Mouse (Mus musculus) hindbrain, postnatal 0 days (tissue): ENCODE results near the gene Brd4. TPM values are rescaled to one million over a fixed set of nuclear protein-coding genes. Genes with fewer than 3 reads are reported as not detected.
A peak's percentile ranks its signal among the peaks of the same experiment; 100 is the strongest.
"Not testable (repeated sequence)": the region's sequence is repeated elsewhere in the genome, so short reads cannot be mapped to it uniquely, and the experiment has no call there.

ENCODE experiments used
- ATAC-seq: fragments of 200-750 bp; cut with Nextera tagmentation; 2 replicates; pipeline ENCODE4 v1.8.0; 2017; ENCODE audit warnings: mild to moderate bottlenecking, moderate TSS enrichment, moderate library complexity
- DNase-seq: peaks from one replicate; pipeline ENCODE4 v3.0.0-alpha.2; 2015; ENCODE audit warnings: low spot score
- H3K27ac ChIP-seq: fragments of 300-500 bp; sonication (generic); 2 replicates; pipeline ENCODE4 v1.5.1; 2014; ENCODE audit warnings: mild to moderate bottlenecking
- H3K27me3 ChIP-seq: fragments of 300-500 bp; sonication (generic); 2 replicates; pipeline ENCODE4 v1.6.1; 2014; ENCODE audit warnings: low read length, mixed read lengths; ENCODE audit not compliant: insufficient read depth
- H3K36me3 ChIP-seq: fragments of 300-500 bp; sonication (generic); 2 replicates; pipeline ENCODE4 v1.6.1; 2014; ENCODE audit warnings: low read length, mixed read lengths; ENCODE audit not compliant: insufficient read depth
- H3K4me1 ChIP-seq: fragments of 300-500 bp; sonication (generic); 2 replicates; pipeline ENCODE4 v1.6.1; 2014; ENCODE audit warnings: antibody characterized with exemption, low read length, mixed read lengths; ENCODE audit not compliant: insufficient read depth
- H3K4me2 ChIP-seq: fragments of 300-500 bp; sonication (generic); 2 replicates; pipeline ENCODE4 v1.6.1; 2014; ENCODE audit warnings: low read depth, mild to moderate bottlenecking, low read length, moderate library complexity, mixed read lengths
- H3K4me3 ChIP-seq: fragments of 300-500 bp; sonication (generic); 2 replicates; pipeline ENCODE4 v1.5.1; 2014; ENCODE audit warnings: low read length
- H3K9ac ChIP-seq: fragments of 300-500 bp; sonication (generic); replicated peaks from 2 replicates; pipeline ENCODE4 v1.6.1; 2014; ENCODE audit warnings: mild to moderate bottlenecking, low read length, moderate library complexity, mixed read lengths
- H3K9me3 ChIP-seq: fragments of 300-500 bp; sonication (generic); 2 replicates; pipeline ENCODE4 v1.6.1; 2016; ENCODE audit warnings: low read length, mixed read lengths
- CTCF ChIP-seq: IDR thresholded peaks from 2 replicates; pipeline ENCODE4 v1.5.1; 2016; ENCODE audit warnings: antibody characterized with exemption, control low read depth, low read depth
- WGBS: fragments of 180-500 bp; shearing (Covaris S2); extraction: QIAGEN DNeasy Blood & Tissue Kit; methylation state at CpG from one replicate; pipeline ENCODE4 v1.1.7; 2014; 5-methylcytosine and 5-hydroxymethylcytosine counted together
- polyA plus RNA-seq: library from polyadenylated mRNA; unstranded; fragments of >200 nt; fragmentation: Nextera tagmentation; extraction: Ambion mirVana; gene quantifications from 2 replicates; pipeline ENCODE4 v1.2.1, GENCODE M21; 2015
- total RNA-seq: library from RNA; depleted of rRNA; stranded (reverse); fragments of >200 nt; gene quantifications from 2 replicates; pipeline ENCODE4 v1.2.3, GENCODE M21; 2014

Gene Brd4
- total and polyA plus RNA-seq, 2 experiments from 2014 or later: 34.3 to 73.8 TPM

DNA sequence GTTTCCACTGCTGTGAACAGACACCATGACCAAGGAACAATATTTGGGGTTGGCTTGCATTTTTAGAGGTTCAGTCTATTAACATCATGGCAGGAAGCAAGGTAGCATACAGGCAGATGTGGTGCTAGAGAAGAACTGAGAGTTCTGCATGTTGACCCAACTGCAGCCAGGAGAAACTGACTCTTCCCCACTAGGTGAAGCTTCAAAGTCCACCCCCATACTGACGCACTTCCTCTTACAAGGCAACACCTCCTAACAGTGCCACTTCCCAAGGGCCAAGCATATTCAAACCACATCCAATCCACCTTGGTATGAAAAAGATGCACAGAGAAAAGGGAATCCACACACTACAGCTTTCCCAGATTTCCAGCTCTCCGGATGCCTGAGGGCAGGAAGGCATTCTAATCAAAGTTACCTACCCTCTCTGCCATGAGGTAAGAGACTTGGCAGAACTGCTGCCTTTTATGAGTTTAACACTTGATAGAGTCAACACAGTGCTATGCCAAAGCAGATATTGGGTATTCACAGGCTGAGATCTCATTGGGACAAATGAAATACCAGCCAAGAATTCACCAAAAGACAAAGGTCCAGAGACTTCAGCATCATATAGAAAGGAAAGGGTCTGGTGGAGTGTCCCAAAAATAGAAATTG, 43.5 kb downstream of the Brd4 start:
- Histone ChIP-seq H3K9ac (no peak overlapping the region), H3K4me1 (0 out of 2 replicates have a peak, but pooled peaks cover 2% of the 10 kb centered on the region), H3K9me3 (no peaks in the 10 kb centered on the region), H3K4me3 (no peak overlapping the region), H3K27me3 (no peaks in the 10 kb centered on the region), H3K4me2 (no peak overlapping the region), H3K36me3 (no peaks in the 10 kb centered on the region), H3K27ac (no peak overlapping the region)
- WGBS: 92% methylated on average over 2 of the region's 2 CpGs
- ATAC-seq: no peak
- TF ChIP-seq CTCF: no peak
- DNase-seq: no peak

DNA sequence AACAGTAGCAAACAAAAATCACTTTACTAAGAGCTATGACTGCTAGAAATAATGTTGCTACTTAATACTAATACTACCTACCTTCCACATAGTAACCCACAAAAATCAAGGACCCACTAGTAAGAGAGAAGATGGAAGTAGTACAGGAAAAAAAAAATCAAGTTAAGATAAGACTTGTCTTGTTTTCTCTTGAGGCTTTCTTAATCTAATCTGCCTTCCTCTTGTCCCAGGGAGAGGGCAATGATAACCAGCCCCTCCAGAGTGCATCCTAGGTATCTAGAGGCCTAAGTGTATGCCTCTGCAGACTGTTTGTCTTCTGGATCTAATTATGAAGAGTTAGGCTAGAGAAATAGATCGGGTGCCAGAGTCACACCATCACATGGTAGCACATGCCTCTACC, 45.9 kb downstream of the Brd4 start:
- Histone ChIP-seq H3K4me2 (no peak overlapping the region), H3K9me3 (no peaks in the 10 kb centered on the region), H3K9ac (no peak overlapping the region), H3K4me1 (peaks cover 7% of the 10 kb centered on the region; the same call in 1 of the 2 replicates), H3K36me3 (no peaks in the 10 kb centered on the region), H3K27me3 (no peaks in the 10 kb centered on the region), H3K27ac (no peak overlapping the region), H3K4me3 (no peak overlapping the region)
- DNase-seq (no peak), ATAC-seq (no peak)
- no peak for TF ChIP-seq CTCF
- WGBS: 78% methylated on average over 1 of the region's 1 CpGs

DNA sequence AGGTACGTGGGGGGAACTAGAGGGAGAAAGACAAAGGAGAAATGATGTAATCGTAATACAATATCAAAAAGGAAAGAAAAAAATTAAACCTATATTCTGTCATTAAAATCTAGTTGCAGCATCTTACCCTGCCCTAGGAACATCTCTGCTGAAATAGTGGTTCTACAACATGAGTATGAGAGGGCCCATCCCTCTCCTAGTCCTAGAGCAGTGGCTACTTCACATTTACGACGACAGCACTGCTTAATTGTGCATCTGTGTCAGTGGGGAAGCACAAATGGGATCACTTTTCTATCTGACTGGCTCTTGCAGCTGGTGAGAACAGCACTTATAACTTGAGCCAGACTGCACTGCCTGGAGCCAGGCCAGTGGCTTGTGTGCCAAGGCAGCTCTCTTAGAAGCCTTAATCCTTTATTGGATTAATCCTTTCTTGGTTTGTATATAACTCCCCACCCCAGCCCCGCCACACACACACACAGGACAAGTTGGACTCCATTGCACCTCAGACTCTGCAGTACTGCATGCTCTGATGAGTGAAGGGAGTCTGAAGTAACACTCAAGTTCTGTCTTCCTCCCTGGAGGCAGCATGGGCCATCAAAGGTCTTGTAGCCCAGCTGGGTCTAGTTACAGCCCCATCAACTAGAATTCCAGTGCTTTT, 48.9 kb downstream of the Brd4 start:
- no peak overlapping the region for H3K4me2 ChIP-seq
- WGBS: 45% methylated on average over 5 of the region's 5 CpGs

DNA sequence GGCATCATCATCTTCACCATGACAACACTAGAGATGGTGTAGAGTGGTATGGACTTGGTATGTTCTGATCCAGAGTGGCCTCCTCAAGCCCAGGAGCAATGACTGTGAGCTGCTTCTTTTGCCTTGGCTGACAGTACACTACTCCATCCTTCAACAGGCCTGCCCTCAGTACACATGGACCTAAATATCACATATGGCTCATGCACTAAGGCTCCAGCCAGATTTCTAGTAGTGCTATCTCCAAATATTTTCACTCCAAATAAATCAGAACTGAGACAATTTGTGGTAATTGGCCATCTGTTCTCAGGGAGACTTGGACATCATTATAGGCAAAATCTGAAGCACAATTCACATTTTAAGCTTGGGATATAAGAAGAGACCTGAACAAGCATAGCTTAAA, 51.3 kb downstream of the Brd4 start:
- H3K36me3 ChIP-seq: peaks cover 5% of the 10 kb centered on the region; the same call in 1 of the 2 replicates
- TF ChIP-seq CTCF: no peak
- no peaks in the 10 kb centered on the region for H3K9me3 ChIP-seq
- peaks cover 7% of the 10 kb centered on the region; the same call in 1 of the 2 replicates for H3K4me1 ChIP-seq
- no peak overlapping the region for H3K9ac ChIP-seq
- DNase-seq: no peak
- H3K4me2 ChIP-seq: no peak overlapping the region
- no peak for ATAC-seq
- no peak overlapping the region for H3K4me3 ChIP-seq
- H3K27ac ChIP-seq: no peak overlapping the region
- H3K27me3 ChIP-seq: no peaks in the 10 kb centered on the region

More for the DNA sequence above, 48.9 kb downstream of the Brd4 start:
- H3K4me3 ChIP-seq: no peak overlapping the region
- H3K36me3 ChIP-seq: no peaks in the 10 kb centered on the region
- no peak for TF ChIP-seq CTCF
- H3K27ac ChIP-seq: peak overlapping the region; percentile 8; the same call in 1 of the 2 replicates
- DNase-seq (peak; percentile 88), ATAC-seq (peak; percentile 85)
- H3K27me3 ChIP-seq: no peaks in the 10 kb centered on the region
- no peaks in the 10 kb centered on the region for H3K9me3 ChIP-seq
- peaks cover 7% of the 10 kb centered on the region; the same call in 1 of the 2 replicates for H3K4me1 ChIP-seq
- no peak overlapping the region for H3K9ac ChIP-seq

- Histone ChIP-seq H3K36me3 (peaks cover 31% of the 10 kb centered on the region; the same call in 1 of the 2 replicates), H3K9me3 (no peaks in the 10 kb centered on the region), H3K9ac (no peak overlapping the region), H3K27ac (no peak overlapping the region), H3K4me1 (no peaks in the 10 kb centered on the region), H3K4me2 (no peak overlapping the region), H3K27me3 (no peaks in the 10 kb centered on the region), H3K4me3 (no peak overlapping the region)
- WGBS: 85% methylated on average over 4 of the region's 4 CpGs
- TF ChIP-seq CTCF: no peak
- DNase-seq (no peak), ATAC-seq (no peak)
Measured at GRCm38 (mm10) chr17:32229256-32229655, 55.3 kb downstream of the Brd4 start.

DNA sequence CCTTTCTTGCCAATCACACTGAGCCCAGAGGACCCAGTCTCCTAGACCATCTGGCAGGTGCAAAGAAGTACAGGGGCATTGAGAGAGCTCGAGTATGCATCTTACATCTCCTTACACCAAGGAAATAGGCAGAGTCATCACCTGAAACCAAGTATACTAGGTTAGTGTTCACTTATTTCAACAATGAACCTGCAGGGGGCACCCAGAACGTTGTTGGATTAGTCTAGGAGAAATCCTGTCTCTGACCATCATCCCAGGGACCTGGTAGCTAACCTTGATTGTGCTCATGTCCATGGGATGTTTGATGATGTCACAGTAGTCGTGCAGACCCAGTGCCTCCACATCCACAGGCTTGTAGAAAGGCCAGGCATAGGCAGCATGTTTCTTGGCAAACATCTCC, 63.6 kb downstream of the Brd4 start:
- Histone ChIP-seq H3K4me3 (no peak overlapping the region), H3K27ac (no peak overlapping the region), H3K9ac (no peak overlapping the region), H3K4me2 (no peak overlapping the region), H3K27me3 (no peaks in the 10 kb centered on the region), H3K4me1 (no peaks in the 10 kb centered on the region), H3K36me3 (peaks cover 40% of the 10 kb centered on the region; the same call in 1 of the 2 replicates), H3K9me3 (no peaks in the 10 kb centered on the region)
- ATAC-seq: no peak
- WGBS: 68% methylated on average over 3 of the region's 3 CpGs
- peak; percentile 36 for DNase-seq
- TF ChIP-seq CTCF: peak; percentile 27

DNA sequence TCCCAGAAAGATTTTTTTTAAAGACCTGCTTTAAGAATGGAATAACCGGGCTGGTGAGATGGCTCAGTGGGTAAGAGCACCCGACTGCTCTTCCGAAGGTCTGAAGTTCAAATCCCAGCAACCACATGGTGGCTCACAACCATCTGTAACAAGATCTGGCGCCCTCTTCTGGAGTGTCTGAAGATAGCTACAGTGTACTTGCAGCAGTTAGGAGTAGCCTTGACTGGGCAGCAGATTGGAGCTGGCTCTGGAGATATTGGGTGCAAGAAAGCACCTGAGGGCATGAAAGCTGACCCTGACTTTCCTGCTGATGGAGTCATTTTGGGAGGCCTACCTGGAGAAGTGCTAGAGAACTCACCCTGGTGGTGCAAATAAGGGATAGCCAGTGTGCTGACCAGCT, 68.9 kb downstream of the Brd4 start:
- H3K4me1 ChIP-seq, H3K27me3 ChIP-seq, H3K27ac ChIP-seq, H3K4me3 ChIP-seq, DNase-seq, H3K4me2 ChIP-seq, H3K9me3 ChIP-seq, H3K9ac ChIP-seq, ATAC-seq: not testable (repeated sequence)
- TF ChIP-seq CTCF: peak; percentile 55
- H3K36me3 ChIP-seq: peaks cover 44% of the 10 kb centered on the region
- 77% methylated on average over 4 of the region's 4 CpGs for WGBS

DNA sequence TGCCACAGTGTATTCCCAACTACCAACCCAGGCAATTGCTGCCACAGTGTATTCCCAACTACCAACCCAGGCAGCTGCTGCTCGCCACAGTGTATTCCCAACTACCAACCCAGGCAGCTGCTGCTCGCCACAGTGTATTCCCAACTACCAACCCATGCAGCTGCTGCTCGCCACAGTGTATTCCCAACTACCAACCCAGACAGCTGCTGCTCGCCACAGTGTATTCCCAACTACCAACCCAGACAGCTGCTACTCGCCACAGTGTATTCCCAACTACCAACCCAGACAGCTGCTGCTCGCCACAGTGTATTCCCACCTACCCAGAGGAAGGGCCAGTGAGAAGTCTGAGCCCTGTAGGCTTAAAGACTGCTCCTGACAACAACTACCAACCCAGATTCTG, 73.0 kb downstream of the Brd4 start:
- H3K36me3 ChIP-seq: peaks cover 74% of the 10 kb centered on the region

More for the DNA sequence above, 73.0 kb downstream of the Brd4 start:
- H3K9ac ChIP-seq, H3K4me1 ChIP-seq, DNase-seq, ATAC-seq, H3K4me3 ChIP-seq, H3K4me2 ChIP-seq, H3K27ac ChIP-seq, H3K9me3 ChIP-seq, H3K27me3 ChIP-seq: not testable (repeated sequence)
- WGBS: 82% methylated on average over 6 of the region's 6 CpGs
